Mouse (Mus musculus): ENCODE measurements around the gene Zfp974. TPM values are rescaled to one million over a fixed set of nuclear protein-coding genes. Genes with fewer than 3 reads are reported as not detected.
"Not testable (repeated sequence)": the region's sequence is repeated elsewhere in the genome, so short reads cannot be mapped to it uniquely, and the experiment has no call there.

Zfp974 gene
- polyA plus RNA-seq, 1 experiment from 2014 or later, result 7.5 TPM

- WGBS, result 92% methylated on average over 4 of the region's 4 CpGs
These were observed 28.7 kb downstream of the Zfp974 start for GRCm38 (mm10) chr7:27900601-27901000.

GRCm38 (mm10) chr7:27881721-27882120, 47.5 kb downstream of the Zfp974 start:
- Histone ChIP-seq H3K36me3 (ENCODE audit: control insufficient read depth, insufficient read depth) (peaks cover 41% of the 10 kb centered on the region), H3K4me3 (ENCODE audit: low read length) (no peak overlapping the region), H3K4me1 (ENCODE audit: control insufficient read depth, insufficient read depth, low read length) (no peaks in the 10 kb centered on the region), H3K4me2 (ENCODE audit: low read depth, low read length) (no peak overlapping the region), H3K9ac (ENCODE audit: low read length) (no peak overlapping the region), H3K27me3 (ENCODE audit: control insufficient read depth, insufficient read depth, low read length) (no peaks in the 10 kb centered on the region), H3K27ac (ENCODE audit: low read length) (peak overlapping the region; percentile 41; the same call in 1 of the 2 replicates), H3K9me3 (replicated peaks; ENCODE audit: control insufficient read depth, low read length) (peaks cover 2% of the 10 kb centered on the region; the same call in 1 of the 2 replicates)
- WGBS, result 77% methylated on average over 4 of the region's 4 CpGs
- ATAC-seq (replicated peaks; ENCODE audit: extremely low read depth, insufficient read depth, low FRiP score), result peak; percentile 28

More at GRCm38 (mm10) chr7:27900601-27901000, 28.7 kb downstream of the Zfp974 start:
- H3K4me2 ChIP-seq (ENCODE audit: low read depth, low read length), result no peak overlapping the region
- H3K36me3 ChIP-seq (ENCODE audit: control insufficient read depth, insufficient read depth), result peaks cover 4% of the 10 kb centered on the region
- H3K4me1 ChIP-seq (ENCODE audit: control insufficient read depth, insufficient read depth, low read length), result no peaks in the 10 kb centered on the region
- no peaks in the 10 kb centered on the region for H3K27me3 ChIP-seq (ENCODE audit: control insufficient read depth, insufficient read depth, low read length)
- H3K9me3 ChIP-seq (replicated peaks; ENCODE audit: control insufficient read depth, low read length), result peaks cover 11% of the 10 kb centered on the region
- no peak overlapping the region for H3K27ac ChIP-seq (ENCODE audit: low read length)
- no peak overlapping the region for H3K4me3 ChIP-seq (ENCODE audit: low read length)
- H3K9ac ChIP-seq (ENCODE audit: low read length), result no peak overlapping the region
- no peak for ATAC-seq (replicated peaks; ENCODE audit: extremely low read depth, insufficient read depth, low FRiP score)

GRCm38 (mm10) chr7:27862578-27862977, 66.7 kb downstream of the Zfp974 start:
- H3K4me1 ChIP-seq (ENCODE audit: control insufficient read depth, insufficient read depth, low read length); H3K9ac ChIP-seq (ENCODE audit: low read length); H3K4me3 ChIP-seq (ENCODE audit: low read length); H3K9me3 ChIP-seq (replicated peaks; ENCODE audit: control insufficient read depth, low read length); H3K27me3 ChIP-seq (ENCODE audit: control insufficient read depth, insufficient read depth, low read length); H3K27ac ChIP-seq (ENCODE audit: low read length); ATAC-seq (replicated peaks; ENCODE audit: extremely low read depth, insufficient read depth, low FRiP score); H3K4me2 ChIP-seq (ENCODE audit: low read depth, low read length): not testable (repeated sequence)
- peaks cover 19% of the 10 kb centered on the region for H3K36me3 ChIP-seq (ENCODE audit: control insufficient read depth, insufficient read depth)
- 63% methylated on average over 5 of the region's 5 CpGs for WGBS

- H3K4me3 ChIP-seq (ENCODE audit: low read length), result peak overlapping the region; percentile 74
- H3K9me3 ChIP-seq (replicated peaks; ENCODE audit: control insufficient read depth, low read length), result 0 out of 2 replicates have a peak, but pooled peaks cover 2% of the 10 kb centered on the region
- H3K9ac ChIP-seq (ENCODE audit: low read length), result peak overlapping the region; percentile 73
- H3K27ac ChIP-seq (ENCODE audit: low read length), result peak overlapping the region; percentile 94
- WGBS, result under 1% methylated on average over 22 of the region's 22 CpGs
- H3K36me3 ChIP-seq (ENCODE audit: control insufficient read depth, insufficient read depth), result peaks cover 11% of the 10 kb centered on the region
- peak overlapping the region; percentile 75 for H3K4me2 ChIP-seq (ENCODE audit: low read depth, low read length)
- H3K27me3 ChIP-seq (ENCODE audit: control insufficient read depth, insufficient read depth, low read length), result no peaks in the 10 kb centered on the region
- ATAC-seq (replicated peaks; ENCODE audit: extremely low read depth, insufficient read depth, low FRiP score), result peak; percentile 92
- H3K4me1 ChIP-seq (ENCODE audit: control insufficient read depth, insufficient read depth, low read length), result peaks cover 7% of the 10 kb centered on the region
These were observed 68.6 kb downstream of the Zfp974 start for GRCm38 (mm10) chr7:27860396-27861235.

- peak overlapping the region; percentile 73 for H3K9ac ChIP-seq (ENCODE audit: low read length)
These were observed 69.7 kb downstream of the Zfp974 start for GRCm38 (mm10) chr7:27859301-27860251.

More at GRCm38 (mm10) chr7:27859301-27860251, 69.7 kb downstream of the Zfp974 start:
- Histone ChIP-seq H3K4me2 (ENCODE audit: low read depth, low read length) (peak overlapping the region; percentile 75), H3K9me3 (replicated peaks; ENCODE audit: control insufficient read depth, low read length) (0 out of 2 replicates have a peak, but pooled peaks cover 2% of the 10 kb centered on the region), H3K36me3 (ENCODE audit: control insufficient read depth, insufficient read depth) (peaks cover 8% of the 10 kb centered on the region), H3K27ac (ENCODE audit: low read length) (peak overlapping the region; percentile 94), H3K27me3 (ENCODE audit: control insufficient read depth, insufficient read depth, low read length) (no peaks in the 10 kb centered on the region), H3K4me1 (ENCODE audit: control insufficient read depth, insufficient read depth, low read length) (peaks cover 7% of the 10 kb centered on the region), H3K4me3 (ENCODE audit: low read length) (peak overlapping the region; percentile 74)
- WGBS, result 10% methylated on average over 10 of the region's 10 CpGs
- peak; percentile 66 for ATAC-seq (replicated peaks; ENCODE audit: extremely low read depth, insufficient read depth, low FRiP score)

Other genes with a start within 250 kb of the Zfp974 start
- 2.4 and 3.0 TPM in 2 replicates for gene Zfp607b, start 240.1 kb downstream of the Zfp974 start, polyA plus RNA-seq (2015; fragmentation: Nextera tagmentation; extraction: Ambion mirVana)
- 17.7 and 19.8 TPM in 2 replicates for gene Zfp60, start 198.1 kb downstream of the Zfp974 start, polyA plus RNA-seq (2015; fragmentation: Nextera tagmentation; extraction: Ambion mirVana)
- gene Zfp626, start 122.3 kb downstream of the Zfp974 start, polyA plus RNA-seq (2015; fragmentation: Nextera tagmentation; extraction: Ambion mirVana), result 1.2 and 1.4 TPM in 2 replicates
- 5.4 and 5.7 TPM in 2 replicates for gene Zfp59, start 90.9 kb downstream of the Zfp974 start, polyA plus RNA-seq (2015; fragmentation: Nextera tagmentation; extraction: Ambion mirVana)
- gene Zfp607a, start 71.9 kb downstream of the Zfp974 start, polyA plus RNA-seq (2015; fragmentation: Nextera tagmentation; extraction: Ambion mirVana), result 4.2 and 4.3 TPM in 2 replicates
- 12.9 and 14.3 TPM in 2 replicates for gene Zfp780b, start 49.7 kb upstream of the Zfp974 start, polyA plus RNA-seq (2015; fragmentation: Nextera tagmentation; extraction: Ambion mirVana)
- gene Zfp850, start 84.7 kb upstream of the Zfp974 start, polyA plus RNA-seq (2015; fragmentation: Nextera tagmentation; extraction: Ambion mirVana), result 2.4 and 2.5 TPM in 2 replicates
- 228 and 238 TPM in 2 replicates for gene Psmc4, start 120.6 kb upstream of the Zfp974 start, polyA plus RNA-seq (2015; fragmentation: Nextera tagmentation; extraction: Ambion mirVana)
- gene Fcgbp, start 141.8 kb upstream of the Zfp974 start, polyA plus RNA-seq (2015; fragmentation: Nextera tagmentation; extraction: Ambion mirVana), result 0.65 and 3.8 TPM in 2 replicates
- gene 9530053A07Rik, start 200.0 kb upstream of the Zfp974 start, polyA plus RNA-seq (2015; fragmentation: Nextera tagmentation; extraction: Ambion mirVana), result 0.05 and 0.12 TPM in 2 replicates
- 62.4 and 71.5 TPM in 2 replicates for gene Fbl, start 240.2 kb upstream of the Zfp974 start, polyA plus RNA-seq (2015; fragmentation: Nextera tagmentation; extraction: Ambion mirVana)